Mouse (Mus musculus) T-helper 1 cell (primary cell): ENCODE results near the gene Wdr4.
"Not testable (repeated sequence)": the region's sequence is repeated elsewhere in the genome, so short reads cannot be mapped to it uniquely, and the experiment has no call there.

Experiments used
- in situ Hi-C: fragments of 300-600 bp; cut with MboI, MseI; formaldehyde crosslinking; loops from one replicate; pipeline ENCODE4 v1.15.1; 2025; ENCODE audit warnings: high pct_unique_total_duplicates

Gene Wdr4

DNA sequence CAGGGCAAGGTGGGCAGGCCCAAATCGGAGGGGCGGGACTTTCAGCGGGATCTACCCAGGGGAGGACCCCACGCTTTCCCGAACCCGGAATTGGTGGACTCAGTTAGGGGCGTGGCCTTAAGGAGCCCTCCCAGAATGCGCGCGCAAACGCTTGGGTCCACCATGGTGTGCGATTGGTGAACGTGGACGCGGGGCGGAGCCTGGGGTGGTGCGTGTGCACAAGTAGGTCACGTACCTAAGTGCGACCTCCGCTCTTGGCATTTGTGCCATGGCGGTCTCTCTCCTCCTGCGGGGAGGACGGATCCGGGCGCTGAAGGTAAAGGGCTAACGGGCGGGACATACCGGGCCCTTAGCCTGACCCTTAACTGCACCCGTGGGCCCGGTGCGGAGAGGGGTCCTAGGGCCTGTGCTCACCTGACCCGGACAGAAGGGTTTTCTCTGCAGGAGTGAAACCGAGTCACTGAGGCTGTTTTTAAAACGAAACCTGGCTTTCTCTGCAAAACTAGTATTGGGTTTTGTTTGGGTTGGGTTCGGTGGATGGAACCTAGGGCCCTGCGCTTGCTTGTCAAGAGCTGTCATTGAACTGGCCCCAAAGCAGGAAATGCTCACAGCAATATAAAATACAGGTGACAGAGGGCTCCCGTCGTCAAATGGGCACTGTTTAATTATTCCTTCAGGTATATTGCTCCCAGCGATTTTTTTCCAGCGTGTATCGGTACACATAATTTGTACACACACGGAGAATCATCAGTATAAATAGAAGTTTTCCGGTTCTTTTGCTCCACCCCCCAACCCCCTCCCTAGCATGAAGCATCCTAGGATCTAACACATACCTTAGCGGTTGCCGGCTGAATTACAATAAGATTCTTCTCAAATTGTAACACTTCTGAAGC lies at the start of gene Wdr4, which contains the start of gene Ndufv3:
Wdr4 (minus strand) TSS at position 35 of the 893 bp plus-strand sequence.
Ndufv3 (plus strand) TSS at position 170 of the 893 bp plus-strand sequence.
- in situ Hi-C loops: no loop called here

- in situ Hi-C loops: no loop called here
Observed at GRCm38 (mm10) chr17:31566276-31566675, 46.5 kb upstream of the Wdr4 start.

GRCm38 (mm10) chr17:31565141-31566056 lies 45.6 kb upstream of the Wdr4 start:
- in situ Hi-C loops: no loop called here

GRCm38 (mm10) chr17:31564858-31565140 lies 45.0 kb upstream of the Wdr4 start:
- in situ Hi-C loops: loop anchor here (5.0 kb wide), 1 partner anchor 52 kb away; no protein-coding TSS in a partner anchor

DNA sequence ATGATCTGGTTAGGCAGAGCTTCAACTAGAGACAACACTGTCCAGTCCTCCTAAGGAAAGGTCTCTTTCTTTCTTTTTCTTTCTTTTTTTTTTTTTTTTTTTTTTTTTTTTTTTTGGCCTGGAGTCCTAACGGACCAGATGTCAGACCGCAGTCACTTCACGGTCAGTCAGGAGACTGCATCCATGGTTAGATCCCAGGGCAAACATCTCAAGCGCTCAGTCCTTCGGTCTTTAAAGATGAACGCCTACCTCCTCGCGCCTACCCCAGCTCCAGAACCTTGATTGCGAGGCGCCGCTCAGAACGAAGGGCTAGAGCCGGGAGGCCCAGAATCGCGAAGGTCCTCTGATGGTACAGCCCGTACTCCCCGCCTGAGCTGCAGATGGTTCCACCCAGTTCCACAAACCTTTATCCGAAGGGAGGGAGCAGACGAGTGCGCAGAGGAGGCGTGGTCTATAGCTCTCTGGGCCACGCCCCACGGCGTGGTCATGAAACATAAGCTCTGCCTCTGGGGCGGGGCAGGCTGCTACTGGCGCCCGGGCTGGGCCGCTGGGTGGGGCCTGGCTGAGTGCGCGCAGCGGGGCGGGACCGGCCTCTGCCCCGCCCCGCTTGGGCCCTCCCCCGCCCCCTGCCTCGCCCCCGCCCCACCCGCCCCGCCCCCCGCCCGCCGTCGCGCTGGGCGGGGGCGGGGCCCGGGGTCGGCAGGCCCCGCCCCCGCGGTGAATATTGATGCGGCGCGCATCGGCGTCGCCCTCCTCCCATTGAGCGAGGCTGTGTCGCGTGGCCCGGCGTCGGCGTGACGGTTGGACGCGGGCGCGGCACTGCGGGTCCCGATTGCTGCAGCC lies 44.5 kb upstream of the Wdr4 start, which contains the start of gene Pknox1:
Pknox1 (plus strand) TSS at position 720 of the 843 bp plus-strand sequence.
- in situ Hi-C loops: loop anchor here (5.0 kb wide), 1 partner anchor 52 kb away; no protein-coding TSS in a partner anchor

DNA sequence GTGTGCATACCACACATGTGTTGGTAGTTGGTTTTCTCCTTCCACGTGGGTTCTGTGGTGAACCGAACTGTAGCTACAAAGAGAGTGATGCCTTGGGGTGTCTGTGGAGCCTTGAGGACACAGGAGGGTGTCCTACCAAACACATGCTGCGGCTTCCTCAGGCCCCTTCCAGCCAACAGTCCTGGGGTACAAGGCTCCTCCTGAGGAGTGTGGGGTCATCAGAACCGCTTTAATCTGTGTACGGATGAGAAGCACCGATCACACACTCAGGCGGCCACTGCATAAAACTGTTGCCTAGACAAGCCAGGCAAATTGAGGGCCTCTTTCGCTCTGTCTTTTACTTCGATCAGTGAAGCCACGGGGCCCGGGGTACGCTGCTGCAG lies 43.8 kb upstream of the Wdr4 start:
- in situ Hi-C loops: loop anchor here (5.0 kb wide), 1 partner anchor 51 kb away; no protein-coding TSS in a partner anchor

- in situ Hi-C loops: no loop called here
Observed at GRCm38 (mm10) chr17:31559021-31559789, 39.4 kb upstream of the Wdr4 start.

GRCm38 (mm10) chr17:31557947-31558542 lies 38.3 kb upstream of the Wdr4 start:
- in situ Hi-C loops: no loop called here

GRCm38 (mm10) chr17:31557124-31557880 lies 37.5 kb upstream of the Wdr4 start:
- in situ Hi-C loops: no loop called here

GRCm38 (mm10) chr17:31556253-31556652 lies 36.5 kb upstream of the Wdr4 start:
- in situ Hi-C loops: no loop called here

- in situ Hi-C loops: not testable (repeated sequence)
Observed at GRCm38 (mm10) chr17:31552601-31553000, 32.8 kb upstream of the Wdr4 start.

DNA sequence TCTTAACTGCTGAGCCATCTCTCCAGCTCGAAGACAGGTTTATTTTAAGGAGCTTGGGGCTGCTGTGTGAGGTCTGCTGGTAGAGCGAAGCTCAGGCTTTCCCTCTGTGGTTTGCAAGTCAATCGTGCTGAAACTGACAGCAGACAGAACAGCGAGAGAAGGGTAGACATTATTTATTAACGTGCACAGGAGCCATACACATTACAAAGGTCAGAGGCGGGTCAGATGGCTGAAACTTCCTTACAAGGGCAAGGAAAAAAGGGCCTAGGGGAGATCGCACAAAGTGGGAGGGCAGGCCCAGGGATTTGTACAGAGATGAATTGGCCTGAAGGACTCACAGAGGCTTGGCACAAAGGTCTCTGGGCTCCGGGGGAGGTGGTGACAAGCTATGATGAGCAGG lies 29.6 kb upstream of the Wdr4 start:
- in situ Hi-C loops: loop anchor here (5.0 kb wide), 1 partner anchor 328 kb away; no protein-coding TSS in a partner anchor

GRCm38 (mm10) chr17:31547974-31548373 lies 28.2 kb upstream of the Wdr4 start:
- in situ Hi-C loops: loop anchor here (5.0 kb wide), 1 partner anchor 329 kb away; no protein-coding TSS in a partner anchor

- in situ Hi-C loops: loop anchor here (5.0 kb wide), 1 partner anchor 331 kb away; no protein-coding TSS in a partner anchor
Observed at GRCm38 (mm10) chr17:31546444-31547196, 26.8 kb upstream of the Wdr4 start.

GRCm38 (mm10) chr17:31543574-31543973 lies 23.8 kb upstream of the Wdr4 start:
- in situ Hi-C loops: no loop called here

DNA sequence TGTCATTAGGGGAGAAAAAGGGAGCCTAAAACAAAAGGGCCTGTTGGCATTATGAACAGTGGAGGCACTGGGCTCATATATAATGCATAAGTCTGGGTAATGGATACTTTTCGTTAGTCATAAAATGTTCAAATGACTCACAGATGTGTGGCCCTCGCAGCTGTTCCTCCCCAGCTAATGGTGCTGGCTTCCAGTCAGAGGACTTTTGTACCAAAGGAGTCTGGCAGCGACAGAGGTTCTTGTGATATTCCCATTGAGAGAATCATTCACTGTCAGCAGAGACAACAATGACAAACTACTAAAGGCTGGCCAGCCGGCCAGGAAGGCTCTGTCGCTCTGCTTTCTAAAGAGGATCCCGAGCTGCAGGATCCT lies 21.7 kb upstream of the Wdr4 start:
- in situ Hi-C loops: no loop called here

- in situ Hi-C loops: no loop called here
Observed at GRCm38 (mm10) chr17:31540809-31541459, 21.2 kb upstream of the Wdr4 start.

- in situ Hi-C loops: no loop called here
Observed at GRCm38 (mm10) chr17:31540101-31540500, 20.3 kb upstream of the Wdr4 start.
